Mouse (Mus musculus) ES-E14 (cell line): ENCODE results near the gene Jag1.

ENCODE experiments used
- CHD2 ChIP-seq: IDR thresholded peaks from 2 replicates; pipeline ENCODE4 v1.6.1; 2014; ENCODE audit warnings: mild to moderate bottlenecking, low read depth, low read length, inconsistent platforms
- HCFC1 ChIP-seq: IDR thresholded peaks from 2 replicates; pipeline ENCODE4 v1.6.1; 2012; ENCODE audit warnings: low read length, inconsistent platforms, borderline replicate concordance; ENCODE audit not compliant: insufficient read depth
- MAFK ChIP-seq: IDR thresholded peaks from 2 replicates; pipeline ENCODE4 v1.6.1; 2014; ENCODE audit warnings: mild to moderate bottlenecking, low read depth, low read length, inconsistent platforms; ENCODE audit not compliant: insufficient read depth
- ZC3H11A ChIP-seq: IDR thresholded peaks from 2 replicates; pipeline ENCODE4 v1.6.1; 2012; ENCODE audit warnings: low read depth, mild to moderate bottlenecking, inconsistent platforms, low read length, borderline replicate concordance
- ZNF384 ChIP-seq: IDR thresholded peaks from 2 replicates; pipeline ENCODE4 v1.6.1; 2012; ENCODE audit warnings: low read depth, low read length, inconsistent platforms

GRCm38 (mm10) chr2:137087705-137088104 lies 28.7 kb downstream of the Jag1 start:
- no peak for TF ChIP-seq ZC3H11A
- TF ChIP-seq ZNF384: no peak
- TF ChIP-seq MAFK: no peak
- TF ChIP-seq HCFC1: no peak
- TF ChIP-seq CHD2: no peak
